Mouse (Mus musculus) urinary bladder, postnatal 0 days (tissue): ENCODE measurements around the gene Zfp445. TPM values are rescaled to one million over a fixed set of nuclear protein-coding genes. Genes with fewer than 3 reads are reported as not detected.

ENCODE experiments used
- polyA plus RNA-seq: library from polyadenylated mRNA; unstranded; fragments of >200 nt; fragmentation: Nextera tagmentation; extraction: Ambion mirVana; gene quantifications from 2 replicates; pipeline ENCODE4 v1.2.1, GENCODE M21; 2015

Gene Zfp445
- 20.4 and 22.2 TPM in 2 replicates for polyA plus RNA-seq

GRCm38 (mm10) chr9:122865697-122866166 lies at the start of gene Zfp445:
Gene Zfp445 (minus strand): TSS chr9:122866006.

DNA sequence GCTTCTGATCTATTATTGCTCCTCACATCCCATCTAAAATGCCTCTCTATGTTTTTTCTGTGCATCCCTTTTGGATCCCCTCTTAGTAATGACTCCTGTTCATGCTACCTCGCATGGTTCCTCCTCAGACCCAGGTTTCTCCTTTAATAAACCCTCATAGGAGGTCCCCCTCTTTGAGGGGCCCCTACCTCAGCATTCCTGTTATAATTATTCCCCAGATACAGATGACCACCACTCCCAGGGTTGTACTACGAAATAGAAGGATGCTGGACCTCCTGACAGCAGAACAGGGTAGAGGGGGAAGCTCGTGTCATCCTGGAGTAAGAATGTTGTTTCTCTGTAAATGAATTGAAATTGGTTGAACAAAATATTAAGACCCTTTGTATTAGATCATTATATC lies 19.6 kb upstream of the Zfp445 start, which contains the start of gene Zkscan7:
Zkscan7 (plus strand) TSS at position 301 of the 400 bp plus-strand sequence.

GRCm38 (mm10) chr9:122843760-122844159 lies 22.0 kb downstream of the Zfp445 start, which contains the start of gene Gm35549:
Gene Gm35549 (minus strand): TSS chr9:122844035.

DNA sequence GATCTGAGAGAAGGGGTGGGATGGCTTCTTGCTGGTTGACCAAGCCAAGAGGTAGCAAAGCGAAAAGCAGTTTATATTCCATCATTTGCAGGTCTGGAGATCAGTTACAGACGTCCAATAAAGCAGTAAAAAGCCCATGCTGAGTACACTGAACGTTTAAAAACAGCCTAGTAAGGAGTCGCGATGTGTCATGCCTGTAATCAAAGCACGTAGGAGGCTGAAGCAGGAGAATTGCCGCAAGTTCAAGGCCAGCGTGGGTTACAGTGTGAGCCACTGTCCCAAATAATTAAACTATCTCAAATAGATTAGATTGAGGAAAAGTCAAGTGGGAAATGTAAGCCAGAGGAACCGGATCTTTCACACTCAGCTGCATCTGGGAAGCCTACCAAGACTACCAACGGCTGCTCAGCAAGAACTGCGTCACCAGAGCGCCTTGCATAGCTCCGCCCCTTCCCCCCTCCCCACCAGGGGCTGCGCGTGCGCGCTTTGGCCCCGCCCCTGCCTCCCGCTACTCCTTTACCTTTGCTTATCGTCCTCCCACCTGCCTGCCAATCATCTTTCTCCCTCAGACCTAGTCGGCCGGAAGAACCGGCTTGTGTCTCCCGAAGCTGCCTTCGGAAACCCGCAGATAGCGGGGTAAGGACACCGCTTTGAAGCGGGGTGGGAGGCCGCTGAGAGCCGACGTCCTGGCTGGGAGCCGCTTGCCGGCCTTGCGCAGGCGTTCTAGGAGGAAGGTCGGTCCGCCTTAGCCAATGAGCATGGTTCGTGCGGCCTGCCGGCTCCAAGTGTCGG lies 60.6 kb downstream of the Zfp445 start, which contains the start of gene Tcaim:
Tcaim (plus strand) TSS at position 487 of the 792 bp plus-strand sequence.

Other genes starting within 250 kb of the Zfp445 start
- gene Topaz1, start 118.7 kb downstream of the Zfp445 start, polyA plus RNA-seq: not detected in 2 replicates
- gene Tcaim, start 60.5 kb downstream of the Zfp445 start, polyA plus RNA-seq: 4.2 and 4.5 TPM in 2 replicates
- gene Gm35549, start 22.0 kb downstream of the Zfp445 start, polyA plus RNA-seq: 0.30 TPM in 1 of 2 replicates, not detected in the other
- gene Zkscan7, start 19.7 kb upstream of the Zfp445 start, polyA plus RNA-seq: 1.8 and 2.4 TPM in 2 replicates
- 7.3 and 7.6 TPM in 2 replicates for gene Zfp105, start 57.1 kb upstream of the Zfp445 start, polyA plus RNA-seq
- 25.8 and 26.8 TPM in 2 replicates for gene 1110059G10Rik, start 85.0 kb upstream of the Zfp445 start, polyA plus RNA-seq
- gene Kif15, start 85.0 kb upstream of the Zfp445 start, polyA plus RNA-seq: 8.3 and 10.6 TPM in 2 replicates
- gene Tmem42, start 155.3 kb upstream of the Zfp445 start, polyA plus RNA-seq: 34.6 and 36.0 TPM in 2 replicates
- 0.18 and 0.24 TPM in 2 replicates for gene Tgm4, start 168.7 kb upstream of the Zfp445 start, polyA plus RNA-seq
- 61.6 and 68.0 TPM in 2 replicates for gene Zdhhc3, start 247.2 kb upstream of the Zfp445 start, polyA plus RNA-seq
- 61.2 and 63.7 TPM in 2 replicates for gene Exosc7, start 247.2 kb upstream of the Zfp445 start, polyA plus RNA-seq